Mouse (Mus musculus): ENCODE results near the gene Farsb. TPM values are rescaled to one million over a fixed set of nuclear protein-coding genes. Genes with fewer than 3 reads are reported as not detected.

Gene Farsb
- polyA plus RNA-seq, 1 experiment from 2014 or later: 139 TPM

DNA sequence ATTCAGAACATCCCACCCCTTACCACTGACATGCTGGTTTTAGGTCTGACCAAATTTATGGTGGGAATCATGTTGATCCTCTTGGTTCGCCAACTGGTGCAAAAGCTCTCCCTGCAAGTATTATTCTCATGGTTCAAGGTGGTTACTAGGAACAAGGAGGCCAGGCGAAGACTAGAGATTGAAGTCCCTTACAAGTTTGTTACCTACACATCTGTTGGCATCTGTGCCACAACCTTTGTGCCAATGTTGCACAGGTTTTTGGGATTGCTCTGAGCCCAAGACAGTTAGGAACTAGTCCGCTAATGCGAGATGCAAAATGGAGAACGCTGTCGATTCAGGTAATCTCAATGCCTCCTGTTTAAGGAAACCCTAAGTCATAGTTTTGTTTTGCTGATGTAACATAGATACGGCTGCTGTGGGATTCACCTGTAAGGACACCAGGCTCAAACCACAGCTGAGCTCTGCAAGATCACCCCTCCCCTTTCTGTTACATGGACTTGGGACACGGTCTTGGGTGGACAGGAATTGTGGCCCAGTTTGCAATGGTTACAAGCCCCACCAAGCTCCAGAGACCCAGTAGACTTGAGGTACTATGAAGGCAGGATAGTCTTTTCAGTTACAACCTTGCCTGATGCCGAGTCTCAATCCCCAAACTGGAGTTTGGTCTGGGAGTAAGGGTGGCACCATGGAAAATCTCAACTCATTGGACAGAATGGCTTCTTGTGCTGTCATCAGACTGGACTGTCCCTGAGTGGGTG lies 71.4 kb downstream of the Farsb start:
- H3K9me3 ChIP-seq (replicated peaks): no peaks in the 10 kb centered on the region
- DNase-seq (no peak), ATAC-seq (ENCODE audit: low read depth) (no peak)
- WGBS (ENCODE audit: insufficient replicate concordance): 84% methylated on average over 9 of the region's 9 CpGs
- no peaks in the 10 kb centered on the region; the same call in 1 of the 2 replicates for H3K4me1 ChIP-seq (replicated peaks)
- H3K4me3 ChIP-seq (replicated peaks): no peak overlapping the region
- H3K27ac ChIP-seq: no peak overlapping the region
- H3K36me3 ChIP-seq: peaks cover 35% of the 10 kb centered on the region
- no peak overlapping the region for H3K9ac ChIP-seq
- no peaks in the 10 kb centered on the region for H3K27me3 ChIP-seq
- H3K4me2 ChIP-seq: no peak overlapping the region

DNA sequence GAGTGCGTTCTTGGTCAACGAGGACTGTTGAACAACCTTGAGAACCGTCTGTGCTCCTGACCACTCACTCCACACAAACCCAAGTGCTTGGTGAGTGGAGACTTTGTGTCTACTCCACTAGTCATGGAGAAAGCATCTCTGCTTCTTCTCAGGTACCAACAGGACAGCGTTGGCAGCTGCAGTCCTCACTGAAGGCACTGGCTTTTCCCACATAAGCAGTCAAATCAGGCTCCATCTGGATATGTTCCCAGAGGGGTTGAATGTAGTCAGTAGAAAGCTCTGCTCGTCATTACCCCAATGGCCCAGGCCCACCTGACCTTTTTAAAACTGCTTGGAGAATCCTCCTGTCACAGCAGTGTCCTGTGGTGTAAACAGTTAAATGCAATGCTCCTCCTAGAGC lies 74.3 kb downstream of the Farsb start:
- H3K4me1 ChIP-seq (replicated peaks): no peaks in the 10 kb centered on the region; the same call in 1 of the 2 replicates
- ATAC-seq (ENCODE audit: low read depth): no peak
- no peak for DNase-seq
- H3K27ac ChIP-seq: no peak overlapping the region
- H3K36me3 ChIP-seq: peaks cover 13% of the 10 kb centered on the region; the same call in 1 of the 2 replicates
- no peak overlapping the region for H3K4me3 ChIP-seq (replicated peaks)
- no peak overlapping the region for H3K9ac ChIP-seq
- no peaks in the 10 kb centered on the region for H3K27me3 ChIP-seq
- H3K4me2 ChIP-seq: no peak overlapping the region
- 80% methylated on average over 5 of the region's 5 CpGs for WGBS (ENCODE audit: insufficient replicate concordance)
- no peaks in the 10 kb centered on the region for H3K9me3 ChIP-seq (replicated peaks)

DNA sequence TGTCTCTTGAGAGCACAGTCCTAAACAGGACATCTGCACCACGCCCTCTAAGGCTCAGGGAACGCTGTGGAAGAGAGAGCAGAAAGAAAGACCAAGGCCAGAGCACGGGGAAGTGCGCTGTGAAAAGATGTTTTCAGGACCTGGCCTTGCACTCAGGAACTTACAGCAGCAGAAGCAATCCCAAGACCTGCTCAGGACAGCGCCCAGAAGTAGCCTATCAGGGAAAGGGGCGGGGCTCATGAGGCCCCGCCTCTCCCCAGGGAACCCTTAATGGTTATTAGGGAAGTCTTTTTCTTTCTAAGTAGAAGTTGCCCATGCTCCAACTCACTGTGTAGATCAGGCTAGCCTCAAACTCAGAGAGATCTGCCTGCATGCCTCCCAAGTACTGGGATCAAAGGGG lies 76.0 kb downstream of the Farsb start:
- Histone ChIP-seq H3K9ac (no peak overlapping the region), H3K4me3 (replicated peaks) (no peak overlapping the region), H3K27me3 (no peaks in the 10 kb centered on the region), H3K27ac (no peak overlapping the region), H3K4me1 (replicated peaks) (no peaks in the 10 kb centered on the region; the same call in 1 of the 2 replicates), H3K9me3 (replicated peaks) (no peaks in the 10 kb centered on the region), H3K36me3 (0 out of 2 replicates have a peak, but pooled peaks cover 3% of the 10 kb centered on the region), H3K4me2 (no peak overlapping the region)
- ATAC-seq (ENCODE audit: low read depth) (0 out of 2 replicates have a peak, but pooled peaks have one; percentile 54), DNase-seq (no peak)
- 18% methylated on average over 7 of the region's 7 CpGs for WGBS (ENCODE audit: insufficient replicate concordance)

DNA sequence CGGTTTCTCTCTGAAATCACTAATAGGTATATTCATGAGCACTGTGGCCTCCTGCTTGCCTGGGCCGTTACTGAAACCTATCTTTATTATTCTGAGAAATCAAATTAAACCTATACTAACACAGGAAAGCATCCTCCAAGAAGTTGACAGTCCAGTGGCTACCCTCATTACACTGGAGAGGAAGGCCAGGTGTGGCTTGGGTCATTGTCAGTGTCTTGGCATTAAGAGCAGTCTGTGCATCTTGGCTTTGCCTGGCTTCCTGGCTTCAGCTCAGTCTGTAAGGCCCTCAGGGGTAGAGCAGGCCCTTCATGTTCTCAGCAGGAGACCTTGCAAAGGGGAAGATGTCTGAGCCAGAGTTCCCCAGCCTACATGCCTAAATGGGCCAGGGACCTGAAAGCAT lies 79.3 kb downstream of the Farsb start:
- no peak for ATAC-seq (ENCODE audit: low read depth)

DNA sequence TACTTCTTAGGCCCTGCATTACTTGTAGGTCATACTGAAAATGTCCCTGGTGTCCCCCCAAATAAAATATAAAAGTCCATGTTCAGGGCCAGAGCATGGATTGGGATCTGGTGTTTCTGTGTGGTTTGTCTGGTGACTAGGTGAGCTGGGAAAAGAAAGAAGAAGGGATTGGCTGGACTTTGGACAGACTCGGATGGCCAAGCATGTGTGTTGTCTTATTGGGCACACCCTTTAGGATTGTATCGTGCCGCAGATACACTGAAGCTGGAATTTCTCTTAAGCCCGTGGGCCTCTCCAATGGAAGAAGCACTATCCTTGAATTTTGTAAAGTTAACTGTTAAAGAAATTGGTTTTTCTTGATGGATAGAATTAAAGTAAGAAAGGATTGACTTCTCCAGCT lies 87.3 kb downstream of the Farsb start:
- no peak overlapping the region for H3K9ac ChIP-seq
- ATAC-seq (ENCODE audit: low read depth): no peak
- no peak for DNase-seq
- no peaks in the 10 kb centered on the region for H3K36me3 ChIP-seq
- H3K27ac ChIP-seq: no peak overlapping the region
- H3K4me2 ChIP-seq: no peak overlapping the region
- H3K27me3 ChIP-seq: no peaks in the 10 kb centered on the region; the same call in 1 of the 2 replicates
- no peak overlapping the region for H3K4me3 ChIP-seq (replicated peaks)
- WGBS (ENCODE audit: insufficient replicate concordance): 78% methylated on average over 4 of the region's 4 CpGs
- H3K9me3 ChIP-seq (replicated peaks): no peaks in the 10 kb centered on the region
- no peaks in the 10 kb centered on the region for H3K4me1 ChIP-seq (replicated peaks)

More for the DNA sequence above, 79.3 kb downstream of the Farsb start:
- WGBS (ENCODE audit: insufficient replicate concordance): 73% methylated on average over 2 of the region's 2 CpGs
- no peaks in the 10 kb centered on the region for H3K27me3 ChIP-seq
- DNase-seq: no peak
- H3K9ac ChIP-seq: no peak overlapping the region
- H3K36me3 ChIP-seq: no peaks in the 10 kb centered on the region
- no peak overlapping the region for H3K4me3 ChIP-seq (replicated peaks)
- no peaks in the 10 kb centered on the region; the same call in 1 of the 2 replicates for H3K4me1 ChIP-seq (replicated peaks)
- no peak overlapping the region for H3K4me2 ChIP-seq
- H3K9me3 ChIP-seq (replicated peaks): no peaks in the 10 kb centered on the region
- no peak overlapping the region for H3K27ac ChIP-seq

DNA sequence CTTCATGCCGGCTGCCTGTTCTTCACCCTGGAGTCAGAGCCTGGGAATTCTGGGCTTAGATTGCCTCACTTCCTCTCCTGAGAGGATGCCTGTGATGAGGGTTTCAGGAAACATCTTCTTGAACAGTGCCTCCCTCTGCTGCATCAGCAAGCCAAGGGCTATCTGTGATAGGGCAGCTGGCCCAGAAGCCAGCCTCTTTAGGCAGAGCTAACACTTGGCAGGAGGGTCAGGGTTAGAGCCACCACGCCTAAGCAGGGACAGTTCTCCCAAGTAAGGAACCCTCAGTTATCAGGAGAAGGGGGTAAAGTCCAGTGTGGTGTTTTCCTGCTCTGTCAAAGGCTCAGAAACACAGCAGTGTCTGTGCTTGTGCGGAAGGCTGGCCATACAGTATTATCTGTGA lies 88.9 kb downstream of the Farsb start:
- no peak overlapping the region for H3K4me3 ChIP-seq (replicated peaks)
- no peak overlapping the region for H3K27ac ChIP-seq
- H3K4me2 ChIP-seq: no peak overlapping the region
- H3K9me3 ChIP-seq (replicated peaks): no peaks in the 10 kb centered on the region
- H3K36me3 ChIP-seq: no peaks in the 10 kb centered on the region
- DNase-seq: no peak
- no peak for ATAC-seq (ENCODE audit: low read depth)
- 42% methylated on average over 3 of the region's 3 CpGs for WGBS (ENCODE audit: insufficient replicate concordance)
- no peak overlapping the region for H3K9ac ChIP-seq
- no peaks in the 10 kb centered on the region for H3K4me1 ChIP-seq (replicated peaks)
- H3K27me3 ChIP-seq: no peaks in the 10 kb centered on the region; the same call in 1 of the 2 replicates

DNA sequence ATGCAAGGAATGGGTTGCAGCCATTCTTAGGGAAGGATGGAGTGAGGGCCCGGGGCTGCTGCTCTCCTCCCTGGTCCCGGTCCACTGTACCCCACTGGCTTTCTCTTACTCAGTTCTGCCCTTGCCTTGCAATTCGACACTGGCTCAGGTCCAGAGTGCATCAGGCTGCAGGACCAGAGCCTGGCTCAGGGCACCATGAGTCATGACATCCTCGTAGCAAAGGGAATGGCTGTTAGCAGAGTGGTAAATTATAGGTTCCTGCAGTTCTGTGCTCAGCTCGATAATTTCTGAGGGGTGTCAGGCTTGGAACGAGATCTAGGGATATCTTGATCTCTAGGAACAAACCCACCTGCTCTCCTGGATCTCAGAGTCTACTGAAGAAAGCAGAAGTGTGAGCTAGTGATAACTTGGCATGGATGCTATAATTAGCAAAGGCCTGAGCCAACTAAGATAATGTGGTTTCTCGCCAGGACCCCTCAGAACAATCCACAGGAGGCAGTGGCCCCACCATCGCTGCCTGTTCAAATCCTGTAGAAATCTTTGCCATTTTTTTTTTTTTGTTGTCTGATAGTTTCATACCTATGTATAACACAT lies 92.3 kb downstream of the Farsb start:
- Histone ChIP-seq H3K4me2 (no peak overlapping the region), H3K27me3 (no peaks in the 10 kb centered on the region), H3K36me3 (no peaks in the 10 kb centered on the region), H3K4me1 (replicated peaks) (no peaks in the 10 kb centered on the region), H3K27ac (no peak overlapping the region), H3K9ac (no peak overlapping the region), H3K9me3 (replicated peaks) (no peaks in the 10 kb centered on the region), H3K4me3 (replicated peaks) (no peak overlapping the region)
- WGBS (ENCODE audit: insufficient replicate concordance): 23% methylated on average over 8 of the region's 8 CpGs
- ATAC-seq (ENCODE audit: low read depth) (no peak), DNase-seq (no peak)

DNA sequence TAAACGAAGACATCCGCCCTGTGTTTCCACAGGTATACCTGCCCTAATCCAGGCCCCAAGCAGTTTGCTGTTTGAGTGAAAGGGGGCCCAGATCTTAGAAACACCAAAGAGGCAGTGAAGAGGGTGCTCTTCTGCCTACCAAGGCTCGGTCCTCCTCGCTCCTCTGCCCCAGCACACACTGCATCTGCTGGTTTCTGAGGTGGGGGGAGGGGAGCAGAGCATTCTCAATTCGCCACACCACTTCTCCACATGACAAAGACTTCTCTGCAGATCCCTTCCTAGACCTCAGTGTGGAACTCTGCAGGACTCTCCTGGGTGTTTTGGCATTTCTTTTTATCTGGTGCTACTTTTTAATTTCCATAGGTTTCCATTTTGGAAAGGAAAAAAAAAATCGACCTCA lies 93.0 kb downstream of the Farsb start:
- Histone ChIP-seq H3K4me3 (replicated peaks) (no peak overlapping the region), H3K27ac (no peak overlapping the region), H3K4me1 (replicated peaks) (no peaks in the 10 kb centered on the region), H3K4me2 (no peak overlapping the region), H3K36me3 (no peaks in the 10 kb centered on the region), H3K27me3 (no peaks in the 10 kb centered on the region), H3K9me3 (replicated peaks) (no peaks in the 10 kb centered on the region), H3K9ac (no peak overlapping the region)
- ATAC-seq (ENCODE audit: low read depth) (no peak), DNase-seq (no peak)
- 40% methylated on average over 6 of the region's 6 CpGs for whole genome bisulfite sequencing (ENCODE audit: insufficient replicate concordance)

DNA sequence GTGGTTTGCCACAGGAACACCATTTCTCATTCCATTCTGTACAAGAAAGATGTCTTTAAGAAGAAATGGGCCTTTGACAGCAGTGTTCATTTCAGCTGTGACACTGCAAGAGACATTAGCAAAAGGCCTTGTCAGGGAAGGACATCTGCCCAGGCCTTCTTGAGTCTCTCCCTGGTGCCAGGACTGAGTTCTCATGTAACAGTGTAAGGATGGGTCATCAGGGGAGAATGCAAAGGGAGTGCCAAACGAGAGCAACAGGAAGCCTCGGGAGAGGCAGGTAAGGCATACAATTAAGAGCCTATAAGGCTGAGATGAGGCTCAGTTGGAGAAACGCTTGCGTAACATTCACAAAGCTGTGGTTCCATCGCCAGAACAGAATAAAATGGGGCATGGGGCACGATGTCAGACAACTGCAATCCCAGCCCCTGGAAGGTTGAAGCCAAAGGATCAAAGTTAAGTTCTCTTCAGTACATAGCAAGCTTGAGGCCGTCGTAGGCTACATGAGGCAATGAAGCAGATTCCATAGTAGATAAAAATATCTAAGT lies 93.4 kb downstream of the Farsb start:
- no peak for ATAC-seq (ENCODE audit: low read depth)
- WGBS (ENCODE audit: insufficient replicate concordance): 49% methylated on average over 8 of the region's 8 CpGs

DNA sequence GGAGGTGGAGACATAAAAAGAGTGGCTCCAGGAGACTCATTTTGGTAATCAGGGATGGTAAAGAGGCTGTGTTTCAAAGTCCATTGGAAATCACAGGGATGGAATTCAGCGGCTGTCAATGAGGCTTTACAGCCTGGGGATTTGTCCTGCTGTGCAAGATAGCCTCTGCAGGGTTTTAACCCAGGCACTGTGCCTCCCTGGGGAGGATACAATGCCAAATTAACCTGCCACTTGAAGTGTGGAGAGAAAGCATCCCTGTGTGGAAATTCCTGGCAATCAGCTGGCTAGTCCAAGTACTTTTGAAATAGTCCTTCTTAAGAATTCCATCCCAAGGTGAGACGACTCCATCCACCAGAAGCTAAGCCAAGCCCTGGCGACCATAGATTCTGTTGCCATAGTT lies 99.8 kb downstream of the Farsb start:
- H3K27ac ChIP-seq: no peak overlapping the region
- no peaks in the 10 kb centered on the region for H3K4me1 ChIP-seq (replicated peaks)
- no peak for ATAC-seq (ENCODE audit: low read depth)
- no peaks in the 10 kb centered on the region for H3K36me3 ChIP-seq
- no peak for DNase-seq
- H3K9me3 ChIP-seq (replicated peaks): no peaks in the 10 kb centered on the region
- H3K27me3 ChIP-seq: no peaks in the 10 kb centered on the region
- no peak overlapping the region for H3K9ac ChIP-seq
- H3K4me3 ChIP-seq (replicated peaks): no peak overlapping the region
- 31% methylated on average over 3 of the region's 3 CpGs for WGBS (ENCODE audit: insufficient replicate concordance)
- H3K4me2 ChIP-seq: no peak overlapping the region

More for the DNA sequence above, 93.4 kb downstream of the Farsb start:
- Histone ChIP-seq H3K4me2 (no peak overlapping the region), H3K4me1 (replicated peaks) (no peaks in the 10 kb centered on the region), H3K27ac (no peak overlapping the region), H3K9me3 (replicated peaks) (no peaks in the 10 kb centered on the region), H3K27me3 (no peaks in the 10 kb centered on the region), H3K36me3 (no peaks in the 10 kb centered on the region), H3K4me3 (replicated peaks) (no peak overlapping the region), H3K9ac (no peak overlapping the region)
- no peak for DNase-seq

DNA sequence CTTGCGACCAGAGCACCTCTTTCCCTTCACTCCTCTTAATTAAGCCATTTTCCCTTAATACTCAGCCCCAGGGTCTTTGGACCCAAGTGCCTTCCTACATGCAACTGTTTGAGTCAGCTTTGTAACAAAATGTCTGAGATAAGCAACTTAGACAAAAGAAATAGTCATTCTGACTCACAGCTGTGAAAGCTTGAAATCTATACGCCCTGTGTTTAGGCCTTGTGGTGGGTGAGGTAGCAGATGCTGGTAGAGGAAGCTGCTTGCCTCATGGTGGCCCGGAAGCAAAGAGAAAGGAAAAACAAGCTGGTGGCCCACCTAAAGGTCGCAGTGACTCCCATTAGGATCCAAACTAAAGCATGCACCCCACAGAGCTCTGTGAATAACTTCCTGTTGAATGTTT lies 100.8 kb downstream of the Farsb start:
- Histone ChIP-seq H3K4me3 (replicated peaks) (no peak overlapping the region), H3K27me3 (no peaks in the 10 kb centered on the region), H3K36me3 (no peaks in the 10 kb centered on the region), H3K9ac (no peak overlapping the region), H3K4me2 (no peak overlapping the region), H3K4me1 (replicated peaks) (no peaks in the 10 kb centered on the region), H3K27ac (no peak overlapping the region), H3K9me3 (replicated peaks) (no peaks in the 10 kb centered on the region)
- DNase-seq (no peak), ATAC-seq (ENCODE audit: low read depth) (no peak)
- 37% methylated on average over 4 of the region's 4 CpGs for WGBS (ENCODE audit: insufficient replicate concordance)
